Mouse (Mus musculus): ENCODE results near the gene Fam193b. TPM values are rescaled to one million over a fixed set of nuclear protein-coding genes. Genes with fewer than 3 reads are reported as not detected.

Gene Fam193b
- polyA plus RNA-seq, 1 experiment from 2014 or later, result 37.0 TPM

DNA sequence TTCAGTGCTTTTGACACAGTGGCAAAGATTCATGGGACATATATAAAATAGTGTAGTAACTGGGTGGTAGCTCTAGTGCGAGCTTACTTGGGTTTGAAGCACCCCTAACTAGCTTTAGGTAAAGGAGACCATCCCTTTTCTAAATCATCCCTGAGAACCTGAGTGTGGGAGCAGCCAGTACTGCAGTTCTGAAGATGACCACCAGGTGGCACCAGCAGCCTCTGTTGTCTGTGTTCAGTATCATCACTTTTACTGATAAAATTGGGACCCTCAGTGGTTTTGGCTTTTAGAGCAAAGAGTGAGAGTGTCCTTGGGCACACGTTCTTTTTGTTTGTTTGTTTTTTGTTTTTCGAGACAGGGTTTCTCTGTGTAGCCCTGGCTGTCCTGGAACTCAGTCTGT is 30.7 kb upstream of the Fam193b start:
- H3K9ac ChIP-seq (replicated peaks; ENCODE audit: low read length), result no peak overlapping the region
- DNase-seq (ENCODE audit: low spot score) (peak; percentile 87), ATAC-seq (replicated peaks; ENCODE audit: insufficient number of reproducible peaks, low FRiP score, low TSS enrichment, low read depth) (no peak)
- H3K9me3 ChIP-seq (replicated peaks; ENCODE audit: control insufficient read depth, low read length), result no peaks in the 10 kb centered on the region
- H3K27ac ChIP-seq (replicated peaks; ENCODE audit: low read depth, low read length), result no peak overlapping the region
- no peaks in the 10 kb centered on the region for H3K27me3 ChIP-seq (ENCODE audit: control insufficient read depth, insufficient read depth, low read length)
- H3K4me1 ChIP-seq (ENCODE audit: control insufficient read depth, insufficient read depth, low read length), result peaks cover 2% of the 10 kb centered on the region; the same call in 1 of the 2 replicates
- H3K4me2 ChIP-seq (ENCODE audit: low read depth, low read length), result no peak overlapping the region
- H3K36me3 ChIP-seq (replicated peaks; ENCODE audit: control insufficient read depth, insufficient read depth, low read depth, low read length), result peaks cover 5% of the 10 kb centered on the region
- WGBS, result 5% methylated on average over 3 of the region's 3 CpGs
- no peak overlapping the region for H3K4me3 ChIP-seq (ENCODE audit: low read depth, low read length)

DNA sequence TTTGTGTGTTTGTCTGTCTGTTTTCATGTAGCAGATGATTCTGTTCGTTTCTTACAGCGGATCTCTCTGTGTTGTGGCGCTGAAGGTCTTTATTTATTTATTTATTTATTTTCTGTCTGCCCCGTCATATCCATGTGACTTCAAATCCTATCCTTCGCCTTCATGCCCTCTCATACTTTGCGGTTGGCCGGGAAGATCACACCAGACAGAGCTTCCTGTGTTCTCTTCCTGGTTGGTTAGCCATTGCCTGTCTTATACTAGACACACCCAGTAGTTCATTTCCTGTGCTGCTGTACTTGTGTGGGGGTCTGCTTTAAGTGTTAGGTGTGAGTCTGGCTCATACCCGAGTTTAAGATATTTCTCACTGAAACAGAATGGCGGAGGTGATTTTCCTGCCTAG is 29.7 kb upstream of the Fam193b start:
- no peak for ATAC-seq (replicated peaks; ENCODE audit: insufficient number of reproducible peaks, low FRiP score, low TSS enrichment, low read depth)
- Histone ChIP-seq H3K4me1 (ENCODE audit: control insufficient read depth, insufficient read depth, low read length) (peaks cover 2% of the 10 kb centered on the region; the same call in 1 of the 2 replicates), H3K36me3 (replicated peaks; ENCODE audit: control insufficient read depth, insufficient read depth, low read depth, low read length) (peaks cover 8% of the 10 kb centered on the region), H3K4me3 (ENCODE audit: low read depth, low read length) (peak overlapping the region; percentile 51), H3K9me3 (replicated peaks; ENCODE audit: control insufficient read depth, low read length) (no peaks in the 10 kb centered on the region), H3K9ac (replicated peaks; ENCODE audit: low read length) (peak overlapping the region; percentile 61), H3K4me2 (ENCODE audit: low read depth, low read length) (peak overlapping the region; percentile 38), H3K27me3 (ENCODE audit: control insufficient read depth, insufficient read depth, low read length) (no peaks in the 10 kb centered on the region), H3K27ac (replicated peaks; ENCODE audit: low read depth, low read length) (no peak overlapping the region)
- 26% methylated on average over 9 of the region's 9 CpGs for WGBS
- DNase-seq (ENCODE audit: low spot score), result no peak

DNA sequence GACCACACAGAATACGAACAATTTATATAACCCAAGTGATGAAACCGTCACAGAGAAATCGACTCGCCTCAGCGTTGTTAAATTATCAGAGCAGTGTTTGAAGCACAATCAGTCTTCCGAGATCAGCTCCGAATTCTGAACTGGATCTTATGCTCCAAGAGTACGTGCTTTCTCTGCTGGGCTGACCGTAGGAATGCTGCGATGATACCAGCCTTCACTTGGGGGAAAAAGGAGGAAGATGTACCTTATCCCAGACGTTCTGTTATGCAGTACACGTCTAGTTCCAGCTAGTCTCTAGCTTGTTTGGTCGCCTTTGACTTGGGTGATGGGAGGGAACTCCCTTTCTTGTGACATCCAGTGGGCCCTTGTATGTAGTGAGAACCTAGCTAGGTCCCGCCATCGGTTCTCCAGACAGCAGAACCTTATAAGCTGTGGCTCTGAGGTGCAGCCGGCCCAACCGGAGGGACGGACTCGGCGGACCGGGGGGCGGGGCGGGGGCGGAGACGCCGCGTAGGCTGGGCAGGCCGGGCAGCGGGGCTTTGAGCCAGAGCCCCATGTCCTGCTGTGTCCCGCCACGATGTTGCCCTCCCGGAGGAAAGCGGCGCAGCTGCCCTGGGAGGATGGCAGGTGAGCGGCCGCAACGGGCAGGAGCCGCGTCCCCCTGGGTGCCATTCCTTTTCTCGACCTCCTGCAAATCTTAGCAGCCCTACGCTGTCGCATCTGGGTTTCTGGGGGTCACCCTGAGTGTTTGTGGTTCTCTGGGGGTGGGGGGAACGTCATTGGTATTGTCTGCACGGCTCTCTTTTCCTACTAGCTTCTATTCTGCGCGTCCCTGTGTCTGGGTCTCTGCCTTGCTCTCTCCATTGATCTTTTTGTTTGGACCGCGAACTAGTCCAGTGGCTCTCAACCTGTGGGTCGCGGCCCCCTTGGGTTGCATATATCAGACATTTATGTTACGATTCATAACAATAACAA is 28.9 kb upstream of the Fam193b start, which contains the start of gene B4galt7:
Gene B4galt7 (plus strand): TSS at position 331 of the 975 bp plus-strand sequence.
- H3K27ac ChIP-seq (replicated peaks; ENCODE audit: low read depth, low read length), result no peak within 1 kb of the TSS
- H3K4me3 ChIP-seq (ENCODE audit: low read depth, low read length), result peak within 1 kb of the TSS; percentile 51
- H3K4me1 ChIP-seq (ENCODE audit: control insufficient read depth, insufficient read depth, low read length), result peaks cover 2% of the 10 kb centered on the region; the same call in 1 of the 2 replicates
- H3K9ac ChIP-seq (replicated peaks; ENCODE audit: low read length), result peak within 1 kb of the TSS; percentile 61
- 10% methylated on average over 49 of the region's 51 CpGs for WGBS
- DNase-seq (ENCODE audit: low spot score), result peak; percentile 83
- no peaks in the 10 kb centered on the region for H3K27me3 ChIP-seq (ENCODE audit: control insufficient read depth, insufficient read depth, low read length)
- peak within 1 kb of the TSS; percentile 38 for H3K4me2 ChIP-seq (ENCODE audit: low read depth, low read length)
- H3K9me3 ChIP-seq (replicated peaks; ENCODE audit: control insufficient read depth, low read length), result no peaks in the 10 kb centered on the region
- peaks cover 8% of the 10 kb centered on the region for H3K36me3 ChIP-seq (replicated peaks; ENCODE audit: control insufficient read depth, insufficient read depth, low read depth, low read length)
- ATAC-seq (replicated peaks; ENCODE audit: insufficient number of reproducible peaks, low FRiP score, low TSS enrichment, low read depth), result peak; percentile 79

DNA sequence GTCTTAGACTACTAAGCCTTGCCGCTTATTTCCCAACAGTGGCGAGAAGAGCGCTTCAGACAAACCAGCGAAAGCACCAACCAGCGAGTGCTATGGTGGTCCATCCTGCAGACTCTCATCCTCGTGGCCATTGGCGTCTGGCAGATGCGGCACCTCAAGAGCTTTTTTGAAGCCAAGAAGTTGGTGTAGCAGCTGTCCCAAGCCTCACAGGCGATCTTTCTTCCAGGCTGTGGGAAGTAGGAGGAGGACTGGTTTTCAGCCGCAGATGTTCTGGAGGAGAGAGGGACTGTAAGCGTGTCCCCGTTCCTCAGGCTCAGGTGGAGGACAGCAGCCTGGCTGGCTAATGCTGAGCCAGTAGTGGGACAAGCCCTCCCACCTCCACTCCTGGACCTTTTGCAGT is 25.9 kb upstream of the Fam193b start:
- H3K9me3 ChIP-seq (replicated peaks; ENCODE audit: control insufficient read depth, low read length), result no peaks in the 10 kb centered on the region
- H3K36me3 ChIP-seq (replicated peaks; ENCODE audit: control insufficient read depth, insufficient read depth, low read depth, low read length), result peaks cover 8% of the 10 kb centered on the region
- ATAC-seq (replicated peaks; ENCODE audit: insufficient number of reproducible peaks, low FRiP score, low TSS enrichment, low read depth) (no peak), DNase-seq (ENCODE audit: low spot score) (no peak)
- 93% methylated on average over 12 of the region's 12 CpGs for WGBS
- H3K4me2 ChIP-seq (ENCODE audit: low read depth, low read length), result no peak overlapping the region
- no peak overlapping the region for H3K27ac ChIP-seq (replicated peaks; ENCODE audit: low read depth, low read length)
- no peak overlapping the region for H3K4me3 ChIP-seq (ENCODE audit: low read depth, low read length)
- H3K4me1 ChIP-seq (ENCODE audit: control insufficient read depth, insufficient read depth, low read length), result peaks cover 2% of the 10 kb centered on the region
- no peaks in the 10 kb centered on the region for H3K27me3 ChIP-seq (ENCODE audit: control insufficient read depth, insufficient read depth, low read length)
- H3K9ac ChIP-seq (replicated peaks; ENCODE audit: low read length), result no peak overlapping the region

DNA sequence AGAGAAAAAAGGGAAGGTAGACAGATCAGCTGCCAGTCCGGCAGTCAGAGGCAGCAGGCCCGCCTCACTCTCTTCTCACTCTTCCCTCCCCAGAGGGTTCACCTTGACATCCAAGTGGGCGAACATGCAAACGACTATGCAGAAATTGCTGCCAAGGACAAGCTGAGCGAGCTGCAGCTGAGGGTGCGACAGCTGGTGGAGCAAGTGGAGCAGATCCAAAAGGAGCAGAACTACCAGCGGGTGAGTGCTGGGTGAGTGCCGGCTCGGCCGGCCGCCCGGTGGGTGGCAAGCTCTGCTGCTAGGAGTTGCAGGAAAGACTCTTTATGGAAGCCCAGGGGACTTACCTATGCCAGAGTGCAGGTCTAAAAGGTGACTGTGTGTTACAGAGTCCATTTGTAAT is 24.5 kb upstream of the Fam193b start:
- Histone ChIP-seq H3K4me2 (ENCODE audit: low read depth, low read length) (no peak overlapping the region), H3K27me3 (ENCODE audit: control insufficient read depth, insufficient read depth, low read length) (no peaks in the 10 kb centered on the region), H3K4me1 (ENCODE audit: control insufficient read depth, insufficient read depth, low read length) (peaks cover 2% of the 10 kb centered on the region), H3K36me3 (replicated peaks; ENCODE audit: control insufficient read depth, insufficient read depth, low read depth, low read length) (peaks cover 8% of the 10 kb centered on the region), H3K9ac (replicated peaks; ENCODE audit: low read length) (no peak overlapping the region), H3K4me3 (ENCODE audit: low read depth, low read length) (no peak overlapping the region), H3K9me3 (replicated peaks; ENCODE audit: control insufficient read depth, low read length) (no peaks in the 10 kb centered on the region), H3K27ac (replicated peaks; ENCODE audit: low read depth, low read length) (no peak overlapping the region)
- ATAC-seq (replicated peaks; ENCODE audit: insufficient number of reproducible peaks, low FRiP score, low TSS enrichment, low read depth) (no peak), DNase-seq (ENCODE audit: low spot score) (no peak)
- WGBS, result 85% methylated on average over 12 of the region's 12 CpGs

DNA sequence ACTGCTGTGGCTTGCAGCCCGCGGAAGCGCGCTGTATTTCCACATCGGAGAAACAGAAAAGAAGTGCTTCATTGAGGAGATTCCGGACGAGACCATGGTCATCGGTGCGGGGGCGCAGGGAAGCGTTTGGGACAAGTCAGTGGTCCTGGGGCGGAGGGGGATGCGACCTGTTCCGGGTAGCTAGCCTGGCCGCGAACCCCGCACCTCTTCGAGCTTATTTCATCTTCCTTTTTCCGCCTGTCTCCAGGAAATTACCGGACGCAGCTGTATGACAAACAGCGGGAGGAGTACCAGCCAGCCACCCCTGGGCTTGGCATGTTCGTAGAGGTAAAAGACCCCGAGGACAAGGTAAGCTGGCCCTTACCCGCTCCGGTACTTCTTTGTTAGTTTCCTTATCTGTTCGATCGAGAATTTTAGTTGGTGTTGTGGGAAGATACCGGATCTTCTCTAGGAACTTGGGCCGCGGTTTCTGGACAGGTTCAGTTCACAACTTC is 22.4 kb upstream of the Fam193b start:
- H3K4me2 ChIP-seq (ENCODE audit: low read depth, low read length), result peak overlapping the region; percentile 49
- peak overlapping the region; percentile 87 for H3K9ac ChIP-seq (replicated peaks; ENCODE audit: low read length)
- H3K9me3 ChIP-seq (replicated peaks; ENCODE audit: control insufficient read depth, low read length), result no peaks in the 10 kb centered on the region
- peak overlapping the region; percentile 47; the same call in 1 of the 2 replicates for H3K27ac ChIP-seq (replicated peaks; ENCODE audit: low read depth, low read length)
- DNase-seq (ENCODE audit: low spot score) (no peak), ATAC-seq (replicated peaks; ENCODE audit: insufficient number of reproducible peaks, low FRiP score, low TSS enrichment, low read depth) (peak; percentile 51)
- peaks cover 8% of the 10 kb centered on the region for H3K36me3 ChIP-seq (replicated peaks; ENCODE audit: control insufficient read depth, insufficient read depth, low read depth, low read length)
- H3K27me3 ChIP-seq (ENCODE audit: control insufficient read depth, insufficient read depth, low read length), result no peaks in the 10 kb centered on the region
- peak overlapping the region; percentile 87 for H3K4me3 ChIP-seq (ENCODE audit: low read depth, low read length)
- WGBS, result under 1% methylated on average over 31 of the region's 31 CpGs
- H3K4me1 ChIP-seq (ENCODE audit: control insufficient read depth, insufficient read depth, low read length), result no peaks in the 10 kb centered on the region; the same call in 1 of the 2 replicates

DNA sequence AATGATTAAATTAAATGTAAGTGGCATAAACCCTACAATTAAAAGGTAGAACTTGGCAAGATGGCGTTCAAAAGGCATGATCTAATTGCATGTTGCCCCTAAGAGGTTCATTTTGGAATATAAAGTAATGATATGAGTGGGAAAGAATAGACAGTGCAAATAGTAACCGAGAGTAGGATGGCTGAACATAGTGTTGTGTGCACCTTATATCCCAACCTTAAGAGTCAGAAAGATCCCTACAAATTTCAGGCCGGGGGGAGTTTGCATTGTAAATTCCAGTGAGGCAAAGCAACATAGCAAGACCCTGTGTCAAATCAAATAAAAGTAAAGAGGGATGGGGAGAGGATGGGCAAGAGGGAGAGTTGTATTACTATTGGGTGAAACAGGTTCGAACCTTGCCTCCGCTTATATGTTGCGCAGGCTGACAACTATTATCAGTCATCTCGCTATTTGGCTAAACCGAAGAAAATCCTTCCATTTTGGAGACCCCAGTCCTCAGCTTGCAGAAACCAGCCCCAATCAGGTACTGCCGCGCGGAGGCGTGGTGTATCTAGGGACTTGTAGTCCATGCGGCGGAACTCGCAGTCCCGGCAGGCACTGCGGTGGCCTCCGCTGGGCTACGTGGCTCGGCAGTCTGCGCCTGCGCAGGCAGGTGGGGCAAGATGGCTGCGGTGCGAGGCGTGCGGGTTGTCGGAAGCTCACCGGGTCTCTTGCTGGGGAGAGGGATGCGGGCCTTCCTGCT is 21.8 kb upstream of the Fam193b start:
- 0 out of 2 replicates have a peak overlapping the region, but pooled peaks have one; percentile 47 for H3K27ac ChIP-seq (replicated peaks; ENCODE audit: low read depth, low read length)
- DNase-seq (ENCODE audit: low spot score), result peak; percentile 98
- peak overlapping the region; percentile 49 for H3K4me2 ChIP-seq (ENCODE audit: low read depth, low read length)
- ATAC-seq (replicated peaks; ENCODE audit: insufficient number of reproducible peaks, low FRiP score, low TSS enrichment, low read depth), result peak; percentile 99
- 5% methylated on average over 29 of the region's 29 CpGs for WGBS
- peak overlapping the region; percentile 87 for H3K9ac ChIP-seq (replicated peaks; ENCODE audit: low read length)
- no peaks in the 10 kb centered on the region for H3K9me3 ChIP-seq (replicated peaks; ENCODE audit: control insufficient read depth, low read length)
- no peaks in the 10 kb centered on the region for H3K27me3 ChIP-seq (ENCODE audit: control insufficient read depth, insufficient read depth, low read length)
- no peaks in the 10 kb centered on the region; the same call in 1 of the 2 replicates for H3K4me1 ChIP-seq (ENCODE audit: control insufficient read depth, insufficient read depth, low read length)
- peaks cover 8% of the 10 kb centered on the region for H3K36me3 ChIP-seq (replicated peaks; ENCODE audit: control insufficient read depth, insufficient read depth, low read depth, low read length)
- H3K4me3 ChIP-seq (ENCODE audit: low read depth, low read length), result peak overlapping the region; percentile 87

Data from embryonic facial prominence, embryonic 11.5 days (tissue).